Mouse (Mus musculus) frontal cortex, postnatal 10 days (tissue): Measurements from ENCODE around the gene Tmem258.
"Not testable (repeated sequence)": the region's sequence is repeated elsewhere in the genome, so short reads cannot be mapped to it uniquely, and the experiment has no call there.

Experiments
- DNase-seq, 2 experiments: peaks; one replicate each; pipeline ENCODE4 v3.0.0; 2022; ENCODE audit warnings: low spot score in 2 of 2, mixed read lengths in 1 of 2

The Tmem258 gene

GRCm38 (mm10) chr19:10203848-10204615 is at the start of gene Tmem258, which contains the start of gene Fen1:
Gene Tmem258 (plus strand): TSS chr19:10204014.
Gene Fen1 (minus strand): TSS chr19:10204169.
- DNase-seq, result peak; percentile 84 to 91

GRCm38 (mm10) chr19:10157725-10158124 is 46.1 kb upstream of the Tmem258 start:
- no peak for DNase-seq

GRCm38 (mm10) chr19:10163896-10164295 is 39.9 kb upstream of the Tmem258 start:
- no peak for DNase-seq

GRCm38 (mm10) chr19:10165928-10166327 is 37.9 kb upstream of the Tmem258 start:
- DNase-seq, result not testable (repeated sequence)

- no peak for DNase-seq
Measured at GRCm38 (mm10) chr19:10167112-10167511, 36.7 kb upstream of the Tmem258 start.

- no peak for DNase-seq
Measured at GRCm38 (mm10) chr19:10167951-10168350, 35.9 kb upstream of the Tmem258 start.

GRCm38 (mm10) chr19:10168441-10168840 is 35.4 kb upstream of the Tmem258 start:
- DNase-seq, result no peak

- DNase-seq, result no peak
Measured at GRCm38 (mm10) chr19:10169179-10169578, 34.6 kb upstream of the Tmem258 start.

GRCm38 (mm10) chr19:10169692-10170330 is 34.0 kb upstream of the Tmem258 start:
- DNase-seq, result not testable (repeated sequence)

GRCm38 (mm10) chr19:10170466-10170865 is 33.3 kb upstream of the Tmem258 start:
- no peak for DNase-seq

GRCm38 (mm10) chr19:10171359-10171758 is 32.5 kb upstream of the Tmem258 start:
- no peak for DNase-seq

GRCm38 (mm10) chr19:10171846-10172245 is 32.0 kb upstream of the Tmem258 start:
- DNase-seq, result no peak

GRCm38 (mm10) chr19:10173116-10173718 is 30.6 kb upstream of the Tmem258 start:
- DNase-seq, result no peak

GRCm38 (mm10) chr19:10173844-10174539 is 29.8 kb upstream of the Tmem258 start:
- DNase-seq, result no peak

GRCm38 (mm10) chr19:10174956-10175355 is 28.9 kb upstream of the Tmem258 start:
- DNase-seq, result no peak

GRCm38 (mm10) chr19:10176477-10176876 is 27.3 kb upstream of the Tmem258 start:
- no peak for DNase-seq

GRCm38 (mm10) chr19:10176941-10177372 is 26.9 kb upstream of the Tmem258 start:
- no peak for DNase-seq

GRCm38 (mm10) chr19:10181225-10181624 is 22.6 kb upstream of the Tmem258 start:
- no peak for DNase-seq

- no peak for DNase-seq
Measured at GRCm38 (mm10) chr19:10182142-10182541, 21.7 kb upstream of the Tmem258 start.

- DNase-seq, result peak; percentile 93 to 96
Measured at GRCm38 (mm10) chr19:10182670-10183298, 21.0 kb upstream of the Tmem258 start, which contains the start of gene Fads1. Gene Fads1 (plus strand): TSS chr19:10182888.

- DNase-seq, result peak; percentile 73
Measured at GRCm38 (mm10) chr19:10183299-10183983, 20.4 kb upstream of the Tmem258 start.
